Mouse (Mus musculus): ENCODE data around the gene Nacc2. TPM values are rescaled to one million over a fixed set of nuclear protein-coding genes. Genes with fewer than 3 reads are reported as not detected.

Nacc2 gene
- polyA plus RNA-seq, 1 experiment: 43.5 TPM

- no peak for DNase-seq (ENCODE audit: low read depth)
Observed at GRCm38 (mm10) chr2:26055747-26056102, 67.3 kb downstream of the Nacc2 start.

- no peak for DNase-seq (ENCODE audit: low read depth)
Observed at GRCm38 (mm10) chr2:26055046-26055746, 67.8 kb downstream of the Nacc2 start.

- DNase-seq (ENCODE audit: low read depth): no peak
Observed at GRCm38 (mm10) chr2:26052806-26053205, 70.2 kb downstream of the Nacc2 start.

GRCm38 (mm10) chr2:26048816-26049215, 74.2 kb downstream of the Nacc2 start:
- DNase-seq (ENCODE audit: low read depth): no peak

GRCm38 (mm10) chr2:26044216-26044615, 78.8 kb downstream of the Nacc2 start:
- no peak for DNase-seq (ENCODE audit: low read depth)

- DNase-seq (ENCODE audit: low read depth): no peak
Observed at GRCm38 (mm10) chr2:26042603-26043002, 80.4 kb downstream of the Nacc2 start.

- DNase-seq (ENCODE audit: low read depth): no peak
Observed at GRCm38 (mm10) chr2:26041163-26041810, 81.7 kb downstream of the Nacc2 start.

GRCm38 (mm10) chr2:26039951-26040350, 83.1 kb downstream of the Nacc2 start:
- no peak for DNase-seq (ENCODE audit: low read depth)

GRCm38 (mm10) chr2:26037386-26037785, 85.6 kb downstream of the Nacc2 start:
- no peak for DNase-seq (ENCODE audit: low read depth)

- no peak for DNase-seq (ENCODE audit: low read depth)
Observed at GRCm38 (mm10) chr2:26034344-26035050, 88.5 kb downstream of the Nacc2 start.

- DNase-seq (ENCODE audit: low read depth): no peak
Observed at GRCm38 (mm10) chr2:26030288-26030687, 92.7 kb downstream of the Nacc2 start.

GRCm38 (mm10) chr2:26024138-26025075, 98.6 kb downstream of the Nacc2 start:
- no peak for DNase-seq (ENCODE audit: low read depth)

GRCm38 (mm10) chr2:26022626-26023025, 100.4 kb downstream of the Nacc2 start:
- DNase-seq (ENCODE audit: low read depth): no peak

- DNase-seq (ENCODE audit: low read depth): no peak
Observed at GRCm38 (mm10) chr2:26022258-26022565, 100.8 kb downstream of the Nacc2 start.

- peak; percentile 34 for DNase-seq (ENCODE audit: low read depth)
Observed at GRCm38 (mm10) chr2:26021561-26022257, 101.3 kb downstream of the Nacc2 start, which contains the start of gene Ubac1. Gene Ubac1, minus strand, starts transcription at chr2:26021747.

GRCm38 (mm10) chr2:26020714-26021560, 102.1 kb downstream of the Nacc2 start:
- DNase-seq (ENCODE audit: low read depth): no peak

- no peak for DNase-seq (ENCODE audit: low read depth)
Observed at GRCm38 (mm10) chr2:26019923-26020322, 103.1 kb downstream of the Nacc2 start.

GRCm38 (mm10) chr2:26017326-26017725, 105.7 kb downstream of the Nacc2 start:
- DNase-seq (ENCODE audit: low read depth): no peak

GRCm38 (mm10) chr2:26013674-26014073, 109.3 kb downstream of the Nacc2 start:
- no peak for DNase-seq (ENCODE audit: low read depth)

- no peak for DNase-seq (ENCODE audit: low read depth)
Observed at GRCm38 (mm10) chr2:26011420-26011819, 111.6 kb downstream of the Nacc2 start.

All from gonadal fat pad, adult 2 months (tissue).